Mouse (Mus musculus) T-helper 1 cell (primary cell): ENCODE data around the gene Uba6.

Experiments used
- in situ Hi-C: fragments of 300-600 bp; cut with MboI, MseI; formaldehyde crosslinking; loops from one replicate; pipeline ENCODE4 v1.15.1; 2025; ENCODE audit warnings: high pct_unique_total_duplicates

The Uba6 gene

GRCm38 (mm10) chr5:86072756-86073386 is 99.7 kb downstream of the Uba6 start:
- in situ Hi-C loops = loop anchor here (25.0 kb wide), 1 partner anchor 739 kb away; the partner anchor contains the start of gene Ythdc1

GRCm38 (mm10) chr5:86071538-86071937 is 101.1 kb downstream of the Uba6 start, which contains the start of gene Stap1:
Gene Stap1, plus strand, starts transcription at chr5:86071746.
- in situ Hi-C loops = loop anchor here (25.0 kb wide), 1 partner anchor 741 kb away; the partner anchor contains the start of gene Ythdc1

GRCm38 (mm10) chr5:86069121-86069520 is 103.5 kb downstream of the Uba6 start:
- in situ Hi-C loops = loop anchor here (5.0 to 25.0 kb wide), 2 partner anchors 98 to 743 kb away; partner anchors contain the start of gene Ythdc1

GRCm38 (mm10) chr5:86068451-86068850 is 104.2 kb downstream of the Uba6 start:
- in situ Hi-C loops = loop anchor here (5.0 to 25.0 kb wide), 2 partner anchors 99 to 744 kb away; partner anchors contain the start of gene Ythdc1

GRCm38 (mm10) chr5:86066551-86066929 is 106.1 kb downstream of the Uba6 start:
- in situ Hi-C loops = loop anchor here (5.0 to 25.0 kb wide), 2 partner anchors 101 to 746 kb away; partner anchors contain the start of gene Ythdc1

GRCm38 (mm10) chr5:86065876-86066550 is 106.6 kb downstream of the Uba6 start:
- in situ Hi-C loops = loop anchor here (5.0 to 25.0 kb wide), 2 partner anchors 101 to 746 kb away; partner anchors contain the start of gene Ythdc1

- in situ Hi-C loops = loop anchor here (5.0 to 25.0 kb wide), 2 partner anchors 102 to 747 kb away; partner anchors contain the start of gene Ythdc1
Observed at GRCm38 (mm10) chr5:86065101-86065875, 107.3 kb downstream of the Uba6 start, which contains the start of gene Cenpc1. Gene Cenpc1, minus strand, starts transcription at chr5:86065583.

GRCm38 (mm10) chr5:86063501-86063900 is 109.1 kb downstream of the Uba6 start:
- in situ Hi-C loops = loop anchor here (25.0 kb wide), 1 partner anchor 749 kb away; the partner anchor contains the start of gene Ythdc1
